Mouse (Mus musculus): ENCODE measurements around the gene Cmtm3. TPM values are rescaled to one million over a fixed set of nuclear protein-coding genes. Genes with fewer than 3 reads are reported as not detected.

Cmtm3 gene
- polyA plus RNA-seq, 1 experiment, result 133 TPM

DNA sequence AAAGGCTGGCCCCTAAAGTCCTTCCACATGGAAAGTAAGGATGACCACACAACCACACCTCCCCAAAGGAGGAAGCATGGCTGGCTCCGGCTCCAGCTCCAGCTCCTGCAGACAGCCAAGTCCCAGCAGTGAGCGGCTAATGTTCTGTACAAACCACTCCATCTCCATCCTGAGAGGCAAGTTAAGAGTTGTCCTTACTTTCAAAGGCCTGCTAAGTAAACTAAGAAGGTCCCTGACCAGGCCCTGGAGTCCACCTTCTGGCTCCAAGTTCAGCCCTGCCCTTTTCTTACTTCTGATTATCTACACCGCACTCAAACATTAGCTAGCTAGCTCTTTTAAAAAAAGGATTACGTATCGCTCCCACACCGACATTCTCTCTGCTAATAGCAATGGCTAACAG lies 54.6 kb downstream of the Cmtm3 start:
- no peak overlapping the region for H3K27ac ChIP-seq (ENCODE audit: insufficient read depth, low read length)
- H3K4me3 ChIP-seq (ENCODE audit: insufficient read depth, low read length), result peak overlapping the region; percentile 80; the same call in 1 of the 2 replicates
- TF ChIP-seq POLR2A (IDR thresholded peaks at IDR 0.05; ENCODE audit: low read depth, low read length) (no peak), CTCF (IDR thresholded peaks at IDR 0.05; ENCODE audit: borderline replicate concordance, insufficient read depth, low read length) (no peak)
- H3K4me1 ChIP-seq (ENCODE audit: control insufficient read depth, insufficient read depth, low read length), result 0 out of 2 replicates have a peak, but pooled peaks cover 4% of the 10 kb centered on the region

- no peak for TF ChIP-seq POLR2A (IDR thresholded peaks at IDR 0.05; ENCODE audit: low read depth, low read length)
- TF ChIP-seq CTCF (IDR thresholded peaks at IDR 0.05; ENCODE audit: borderline replicate concordance, insufficient read depth, low read length), result no peak
- Histone ChIP-seq H3K27ac (ENCODE audit: insufficient read depth, low read length) (no peak overlapping the region), H3K4me3 (ENCODE audit: insufficient read depth, low read length) (peak overlapping the region; percentile 80), H3K4me1 (ENCODE audit: control insufficient read depth, insufficient read depth, low read length) (0 out of 2 replicates have a peak, but pooled peaks cover 4% of the 10 kb centered on the region)
Measured at GRCm38 (mm10) chr8:104394801-104395702, 55.8 kb downstream of the Cmtm3 start.

GRCm38 (mm10) chr8:104395703-104396357 lies 56.6 kb downstream of the Cmtm3 start, which contains the start of gene Cmtm4:
Gene Cmtm4 (minus strand): TSS chr8:104395807.
- peak within 1 kb of the TSS; percentile 80 for H3K4me3 ChIP-seq (ENCODE audit: insufficient read depth, low read length)
- TF ChIP-seq POLR2A (IDR thresholded peaks at IDR 0.05; ENCODE audit: low read depth, low read length), result peak; percentile 56; the same call in 1 of the 2 replicates
- TF ChIP-seq CTCF (IDR thresholded peaks at IDR 0.05; ENCODE audit: borderline replicate concordance, insufficient read depth, low read length), result no peak
- H3K27ac ChIP-seq (ENCODE audit: insufficient read depth, low read length), result no peak within 1 kb of the TSS

More at GRCm38 (mm10) chr8:104395703-104396357, 56.6 kb downstream of the Cmtm3 start, which contains the start of gene Cmtm4:
- 0 out of 2 replicates have a peak, but pooled peaks cover 4% of the 10 kb centered on the region for H3K4me1 ChIP-seq (ENCODE audit: control insufficient read depth, insufficient read depth, low read length)

Other genes starting within 250 kb of the Cmtm3 start
- not detected in 2 replicates for gene Cdh5, start 237.8 kb upstream of the Cmtm3 start, polyA plus RNA-seq (2011; ENCODE audit: insufficient read length, low read depth, missing spikeins)
- gene Bean1, start 169.0 kb upstream of the Cmtm3 start, polyA plus RNA-seq (2011; ENCODE audit: insufficient read length, low read depth, missing spikeins), result 0.89 and 0.90 TPM in 2 replicates
- gene Tk2, start 90.9 kb upstream of the Cmtm3 start, polyA plus RNA-seq (2011; ENCODE audit: insufficient read length, low read depth, missing spikeins), result 12.8 and 16.9 TPM in 2 replicates
- gene Cklf, start 88.5 kb upstream of the Cmtm3 start, polyA plus RNA-seq (2011; ENCODE audit: insufficient read length, low read depth, missing spikeins), result 26.7 and 27.6 TPM in 2 replicates
- not detected in 2 replicates for gene Cmtm2a, start 46.2 kb upstream of the Cmtm3 start, polyA plus RNA-seq (2011; ENCODE audit: insufficient read length, low read depth, missing spikeins)
- gene Gm45711, start 29.3 kb upstream of the Cmtm3 start, polyA plus RNA-seq (2011; ENCODE audit: insufficient read length, low read depth, missing spikeins), result not detected in 2 replicates
- not detected in 2 replicates for gene Cmtm1, start 29.3 kb upstream of the Cmtm3 start, polyA plus RNA-seq (2011; ENCODE audit: insufficient read length, low read depth, missing spikeins)
- gene Gm11020, start 17.8 kb upstream of the Cmtm3 start, polyA plus RNA-seq (2011; ENCODE audit: insufficient read length, low read depth, missing spikeins), result not detected in 2 replicates
- not detected in 2 replicates for gene Cmtm2b, start 17.2 kb upstream of the Cmtm3 start, polyA plus RNA-seq (2011; ENCODE audit: insufficient read length, low read depth, missing spikeins)
- gene Cmtm4, start 56.4 kb downstream of the Cmtm3 start, polyA plus RNA-seq (2011; ENCODE audit: insufficient read length, low read depth, missing spikeins), result 28.2 and 29.1 TPM in 2 replicates
- 106 and 135 TPM in 2 replicates for gene Dync1li2, start 103.6 kb downstream of the Cmtm3 start, polyA plus RNA-seq (2011; ENCODE audit: insufficient read length, low read depth, missing spikeins)
- 0.25 and 0.33 TPM in 2 replicates for gene Terb1, start 170.5 kb downstream of the Cmtm3 start, polyA plus RNA-seq (2011; ENCODE audit: insufficient read length, low read depth, missing spikeins)
- 69.9 and 85.6 TPM in 2 replicates for gene Nae1, start 195.2 kb downstream of the Cmtm3 start, polyA plus RNA-seq (2011; ENCODE audit: insufficient read length, low read depth, missing spikeins)
- 0.58 and 0.84 TPM in 2 replicates for gene Car7, start 195.3 kb downstream of the Cmtm3 start, polyA plus RNA-seq (2011; ENCODE audit: insufficient read length, low read depth, missing spikeins)